Mouse (Mus musculus): ENCODE measurements at regions not wholly inside any gene's neighbourhood (a gene's known extent, or its start where the extent isn't known, plus 50 kb on each side); places are given as distances from the start of the nearest gene placed in this dataset.

DNA sequence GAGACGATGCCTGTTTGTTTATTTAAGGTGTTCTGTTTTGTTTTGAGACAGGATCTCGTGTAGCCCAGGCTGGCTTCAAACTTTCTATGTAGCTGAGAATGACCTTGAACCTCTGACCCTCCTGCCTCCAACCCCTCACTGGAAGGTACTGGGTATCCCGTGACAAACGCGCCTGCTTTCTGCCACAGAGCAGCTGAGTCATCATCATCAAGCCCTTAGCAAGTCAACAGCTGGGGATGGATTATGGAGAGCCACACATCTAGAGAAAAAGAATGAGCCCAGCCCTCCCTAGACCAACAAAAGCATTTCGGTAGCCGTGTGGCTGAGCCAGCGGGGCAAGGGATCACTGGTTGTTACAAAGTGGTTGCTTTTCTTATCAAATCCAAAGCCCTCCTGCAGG lies 55.0 kb upstream of the Ssx2ip start:
- TF ChIP-seq CTCF (IDR thresholded peaks at IDR 0.05) (no peak), EP300 (IDR thresholded peaks at IDR 0.05) (no peak)
